9 mouse cellular contexts compared by ENCODE assay signal in genomic region chrX:166952528-166953189, GRCm38 (mm10).
DNase-seq lines count a peak whose midpoint lies in the region; ATAC-seq and TF ChIP-seq lines count a peak whose summit lies in the region.
"Had no signal": no experiment of that assay in that cellular context is flagged by ENCODE, and none has a peak within 500 bp of the region (broad histone marks: within the 10 kb centered on the region; RNA-seq: fewer than 3 reads in every experiment).

No protein-coding gene starts in this region.

- no peak for DNase-seq in forebrain, embryonic 11.5 days (ENCODE audit: low spot score)
- DNase-seq in T-cell, adult 2 months (ENCODE audit: low spot score), result peak; percentile 4
- DNase-seq in layer of hippocampus, adult 2 months (ENCODE audit: low spot score in 2 of 2), result peak; percentile 32 to 70
- no peak for DNase-seq in kidney, postnatal 36 days
- DNase-seq in cerebellum, adult 18-20 months, result no peak

- no peaks in the 10 kb centered on the region for H3K4me1 ChIP-seq in forebrain, embryonic 11.5 days (replicated peaks; ENCODE audit: control insufficient read depth, insufficient read depth, low read length)
- no peaks in the 10 kb centered on the region for H3K4me1 ChIP-seq in forebrain, embryonic 15.5 days

- H3K9ac ChIP-seq in forebrain, embryonic 11.5 days (ENCODE audit: low read length), result no peak overlapping the region
- H3K9ac ChIP-seq in forebrain, embryonic 15.5 days (replicated peaks), result no peak overlapping the region
- H3K9ac ChIP-seq: liver, embryonic 14.5 days had no signal

- 51% methylated on average over 14 of the region's 14 CpGs for WGBS in forebrain, embryonic 11.5 days
- 45% methylated on average over 14 of the region's 14 CpGs for WGBS in forebrain, embryonic 15.5 days

- ATAC-seq in forebrain, embryonic 11.5 days (replicated peaks; ENCODE audit: low FRiP score), result no peak
- no peak for ATAC-seq in forebrain, embryonic 15.5 days (replicated peaks)
- peak; percentile 78 for ATAC-seq in monocyte, adult 5-6 weeks (replicated peaks; ENCODE audit: insufficient number of reproducible peaks, low FRiP score, low TSS enrichment, poor library complexity, severe bottlenecking)
- no peak for ATAC-seq in erythroid progenitor cell, adult 5-6 weeks (replicated peaks; ENCODE audit: low FRiP score, poor library complexity, severe bottlenecking)

- H3K4me3 ChIP-seq in forebrain, embryonic 11.5 days (ENCODE audit: low read depth, low read length), result no peak overlapping the region
- no peak overlapping the region for H3K4me3 ChIP-seq in forebrain, embryonic 15.5 days
- no peak overlapping the region for H3K4me3 ChIP-seq in layer of hippocampus, adult 2 months

- no peaks in the 10 kb centered on the region for H3K36me3 ChIP-seq in forebrain, embryonic 11.5 days (ENCODE audit: control insufficient read depth, insufficient read depth, low read length)
- H3K36me3 ChIP-seq in forebrain, embryonic 15.5 days, result no peaks in the 10 kb centered on the region

- TF ChIP-seq CTCF in layer of hippocampus, adult 2 months (conservative IDR thresholded peaks at IDR 0.05), result no peak

- no peak overlapping the region for H3K27ac ChIP-seq in forebrain, embryonic 11.5 days (ENCODE audit: low read depth, low read length)
- no peak overlapping the region for H3K27ac ChIP-seq in forebrain, embryonic 15.5 days (replicated peaks)
- H3K27ac ChIP-seq in layer of hippocampus, adult 2 months, result peak overlapping the region; percentile 89
- H3K27ac ChIP-seq: liver, embryonic 14.5 days had no signal

- 0 out of 2 replicates have a peak overlapping the region, but pooled peaks have one; percentile 8 for H3K4me2 ChIP-seq in forebrain, embryonic 11.5 days (ENCODE audit: low read depth, low read length, severe bottlenecking)
- no peak overlapping the region for H3K4me2 ChIP-seq in forebrain, embryonic 15.5 days (replicated peaks)

- H3K9me3 ChIP-seq in forebrain, embryonic 11.5 days (ENCODE audit: control insufficient read depth, low read length), result no peaks in the 10 kb centered on the region
- no peaks in the 10 kb centered on the region for H3K9me3 ChIP-seq in forebrain, embryonic 15.5 days

- peaks cover 7% of the 10 kb centered on the region for H3K27me3 ChIP-seq in forebrain, embryonic 11.5 days (ENCODE audit: control insufficient read depth, insufficient read depth, low read length)
- H3K27me3 ChIP-seq in forebrain, embryonic 15.5 days, result no peaks in the 10 kb centered on the region

Comparison
In these comparisons a context has a peak if more than half of its experiments do, and no peak if none do; other contexts are left out.
1. DNase-seq: peak in T-cell, adult 2 months (single experiment) and layer of hippocampus, adult 2 months (2 of 2); none in forebrain, embryonic 11.5 days (single experiment), kidney, postnatal 36 days (0 of 2) and cerebellum, adult 18-20 months (0 of 2).